Mouse (Mus musculus) natural killer cell, adult 2 months (primary cell): Measurements from ENCODE around the gene Nme7.

ENCODE experiments used
- DNase-seq, 2 experiments: peaks; one replicate each; pipeline ENCODE4 v3.0.0; 2022; ENCODE audit warnings: low spot score in 2 of 2

Gene Nme7

GRCm38 (mm10) chr1:164319542-164320140, 15.7 kb downstream of the Nme7 start:
- DNase-seq: no peak

DNA sequence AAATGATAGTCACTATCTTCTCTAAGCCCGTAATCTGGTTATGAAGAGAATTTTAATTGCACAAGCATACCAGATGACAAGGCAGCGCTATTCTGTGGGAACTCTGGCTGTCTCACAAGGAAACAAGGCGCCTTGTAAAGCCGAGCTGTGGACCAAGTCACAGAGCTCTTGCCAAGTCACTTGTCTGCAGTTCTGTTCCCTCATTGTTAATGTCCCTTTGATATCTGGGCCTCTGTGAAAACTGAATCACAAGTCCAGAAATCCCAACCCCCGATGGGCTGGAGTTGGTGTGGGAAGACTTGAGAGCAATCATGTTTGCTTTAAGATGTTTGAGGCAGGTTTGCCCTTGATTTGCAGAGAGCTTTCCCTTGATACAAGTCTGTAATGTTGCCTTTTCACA, 16.8 kb downstream of the Nme7 start:
- DNase-seq: no peak

DNA sequence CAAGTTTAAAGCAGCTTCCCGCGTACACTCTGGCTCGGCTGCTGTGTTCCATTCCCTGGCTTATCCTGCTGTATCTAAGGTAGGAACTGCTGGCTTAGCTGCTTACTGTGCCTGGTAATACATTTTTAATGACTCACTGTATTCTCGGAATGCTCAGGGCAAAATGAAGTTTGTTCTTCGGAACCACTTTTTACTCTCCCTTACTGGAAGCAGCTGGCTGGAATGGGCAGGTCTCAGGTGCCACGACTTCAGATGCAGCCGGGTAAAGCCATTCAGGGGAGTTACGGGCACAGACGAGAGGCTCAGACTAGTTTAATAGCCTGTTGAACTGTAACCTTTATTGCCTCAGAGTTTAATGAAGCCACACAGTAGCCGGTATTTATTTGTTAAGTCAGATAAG, 17.5 kb downstream of the Nme7 start:
- no peak for DNase-seq

- DNase-seq: no peak
These were observed 19.2 kb downstream of the Nme7 start for GRCm38 (mm10) chr1:164322987-164323650.

DNA sequence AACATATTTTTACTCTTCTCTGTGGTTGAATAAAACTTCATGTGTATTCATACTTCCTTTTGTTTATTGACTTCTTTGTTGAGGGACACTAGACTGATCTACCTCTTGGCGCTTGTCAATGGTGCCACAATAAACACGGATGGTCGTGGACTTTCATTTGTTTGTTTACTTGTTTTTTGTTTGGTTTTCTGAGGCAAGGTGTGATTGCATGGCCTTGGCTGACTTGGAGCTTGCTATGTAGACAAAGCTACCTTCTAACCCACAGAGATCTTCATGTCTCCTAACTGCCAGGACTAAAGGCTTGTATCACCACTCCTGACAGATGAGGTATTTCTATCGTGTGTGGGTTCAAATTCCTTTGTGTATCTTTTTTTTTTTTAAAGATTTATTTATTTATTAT, 20.3 kb downstream of the Nme7 start:
- DNase-seq: no peak

GRCm38 (mm10) chr1:164324878-164325277, 21.0 kb downstream of the Nme7 start:
- no peak for DNase-seq

DNA sequence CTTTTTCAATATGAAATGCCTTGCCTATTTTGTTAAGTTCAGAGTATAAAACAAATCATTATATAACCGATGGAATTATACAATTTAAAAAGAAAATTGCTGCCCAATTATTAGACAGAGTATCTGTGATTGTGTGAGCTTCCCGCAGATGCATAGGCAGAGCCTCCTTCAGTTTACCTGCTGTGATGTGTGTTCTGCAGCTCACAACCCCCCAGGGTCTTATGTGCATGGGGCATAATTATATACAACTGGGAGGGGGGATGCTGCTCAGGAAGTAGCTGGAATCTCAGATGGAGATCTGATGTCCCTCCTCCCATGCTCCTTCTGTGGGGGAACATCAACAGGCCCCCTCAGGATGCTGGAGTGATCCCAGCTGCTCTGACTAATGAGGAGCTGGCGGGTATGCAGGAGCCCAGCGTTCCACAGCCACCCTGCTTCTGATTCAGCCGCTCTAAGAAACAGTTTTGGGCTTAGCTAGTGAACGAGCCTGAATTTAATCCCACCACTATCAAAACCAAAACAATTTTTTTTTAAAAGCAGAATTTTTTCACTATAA, 22.8 kb downstream of the Nme7 start:
- DNase-seq: no peak

GRCm38 (mm10) chr1:164327764-164328163, 23.8 kb downstream of the Nme7 start:
- DNase-seq: no peak

- DNase-seq: no peak
These were observed 28.6 kb downstream of the Nme7 start for GRCm38 (mm10) chr1:164332559-164332958.

DNA sequence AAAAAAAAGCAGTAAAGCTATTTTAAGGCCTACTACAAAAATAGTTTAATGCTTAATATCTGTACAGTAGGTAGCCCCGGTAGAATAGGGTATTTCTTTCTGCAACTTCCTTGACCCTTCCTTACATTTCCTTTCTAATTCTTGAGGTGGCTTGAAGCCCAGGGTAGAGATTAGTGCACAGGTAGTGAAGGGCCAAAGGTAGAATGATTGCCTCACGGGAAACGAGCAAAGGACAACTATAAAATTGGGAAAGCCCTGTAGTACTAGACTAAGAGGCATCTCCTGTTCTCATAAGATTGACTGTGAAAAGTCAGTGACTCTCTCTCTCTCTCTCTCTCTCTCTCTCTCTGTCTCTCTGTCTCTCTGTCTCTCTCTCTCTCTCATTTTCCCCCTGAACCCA, 31.5 kb downstream of the Nme7 start:
- DNase-seq: no peak

GRCm38 (mm10) chr1:164335846-164336245, 31.9 kb downstream of the Nme7 start:
- no peak for DNase-seq

GRCm38 (mm10) chr1:164342161-164342560, 38.2 kb downstream of the Nme7 start:
- peak; percentile 14 to 33 for DNase-seq

DNA sequence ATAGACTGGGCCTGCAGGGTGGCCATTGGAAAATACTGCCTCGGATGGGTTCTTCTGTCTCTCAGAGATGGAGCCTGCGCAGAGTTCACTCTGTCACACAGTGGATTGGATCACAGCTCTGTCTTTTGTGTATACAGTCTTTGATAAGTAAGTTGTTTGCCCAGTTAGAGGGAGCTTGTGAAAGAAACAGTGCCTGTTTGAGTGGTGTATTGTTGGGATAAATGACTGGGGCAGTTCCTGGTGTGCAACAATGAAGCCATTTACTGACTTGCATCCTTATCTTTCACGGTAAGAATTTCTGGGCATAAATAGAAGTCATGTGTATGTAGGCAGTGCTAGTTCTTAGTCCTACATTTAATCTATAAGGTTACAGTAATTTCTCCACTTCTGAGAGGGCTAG, 49.5 kb downstream of the Nme7 start:
- DNase-seq: no peak

- no peak for DNase-seq
These were observed 54.1 kb downstream of the Nme7 start for GRCm38 (mm10) chr1:164357995-164358394.

DNA sequence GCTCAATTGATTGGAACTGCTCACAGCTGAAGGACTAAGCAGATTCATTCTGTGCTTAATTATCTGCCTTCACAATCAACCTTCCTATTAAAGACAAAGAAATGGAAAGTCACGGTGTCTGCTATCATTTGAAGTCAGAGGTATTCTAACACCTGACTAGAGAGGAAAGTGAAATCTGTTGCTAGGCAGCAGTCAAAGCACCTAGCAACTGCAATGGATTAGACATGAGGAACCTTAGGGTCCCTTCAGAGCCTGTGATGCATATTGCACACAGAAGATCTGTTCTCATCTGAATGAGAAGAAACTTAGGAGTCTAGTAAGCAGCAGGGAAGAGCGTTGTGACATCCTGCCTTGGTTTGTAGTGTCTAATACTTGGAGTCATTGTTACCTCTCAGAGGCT, 58.1 kb downstream of the Nme7 start:
- no peak for DNase-seq

DNA sequence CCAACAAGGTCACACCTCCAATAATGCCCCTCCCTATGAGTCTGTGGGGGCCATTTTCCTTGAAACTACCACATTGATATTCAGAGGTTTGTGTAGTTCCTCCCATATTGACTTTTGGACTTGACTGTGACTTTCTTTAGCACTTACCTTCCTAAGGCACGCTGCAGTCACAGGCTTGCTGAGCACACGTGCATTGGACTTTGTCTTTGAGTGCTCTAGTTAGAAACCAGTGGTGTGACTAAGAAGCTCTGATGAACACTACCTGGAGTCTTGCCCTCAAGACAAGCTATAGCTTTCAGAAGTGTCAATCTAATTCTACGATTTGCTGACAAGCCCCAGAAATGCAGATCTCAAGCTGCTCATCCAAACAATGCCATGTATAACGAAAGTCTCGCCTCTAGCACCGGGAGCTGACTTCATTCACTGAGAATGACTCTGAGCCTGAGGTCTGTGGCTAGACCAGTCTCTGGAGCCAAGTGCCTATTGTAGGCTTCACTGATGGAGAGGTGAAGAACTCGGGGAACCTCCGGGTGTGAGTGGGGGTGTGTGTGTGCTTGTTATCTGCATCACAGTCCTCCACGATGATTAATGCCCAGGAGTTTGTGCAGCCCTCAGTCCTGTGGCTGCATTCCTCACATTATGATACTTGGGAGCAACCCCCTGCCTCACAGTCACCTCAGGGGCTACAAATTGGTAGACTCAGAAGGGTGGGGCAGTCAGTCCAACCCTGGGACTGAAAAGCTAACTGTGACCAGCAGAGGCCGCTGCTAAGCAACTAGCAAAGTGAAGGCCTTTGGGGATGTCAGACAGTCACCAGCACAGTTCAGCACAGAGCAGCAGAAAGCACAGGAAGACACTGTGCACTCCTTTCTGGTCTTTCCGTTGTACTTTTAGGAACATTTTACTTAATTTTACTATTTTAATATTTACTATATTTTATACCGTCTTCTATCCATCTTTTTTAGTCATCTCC, 62.5 kb downstream of the Nme7 start:
- DNase-seq: peak; percentile 45 to 64

DNA sequence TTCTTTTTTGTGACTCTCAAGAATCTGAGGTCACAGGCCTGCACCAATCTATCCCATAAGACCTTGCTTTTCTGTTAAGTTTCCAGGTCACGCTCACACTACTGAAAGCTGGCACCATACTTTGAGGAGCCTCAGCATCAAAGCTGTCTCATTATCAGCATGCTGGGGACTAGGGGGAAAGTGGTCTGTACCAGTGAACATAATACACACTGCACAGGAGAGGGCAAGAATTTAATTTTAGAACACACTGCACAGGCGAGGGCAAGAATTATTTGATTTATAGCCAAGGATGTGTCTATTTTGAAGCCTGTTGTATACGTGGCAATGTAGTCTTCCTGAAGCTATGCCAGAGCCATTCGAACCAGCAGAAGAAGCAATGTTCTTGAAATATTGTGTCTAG, 64.2 kb downstream of the Nme7 start:
- no peak for DNase-seq

- no peak for DNase-seq
These were observed 65.9 kb downstream of the Nme7 start for GRCm38 (mm10) chr1:164369781-164370180.

DNA sequence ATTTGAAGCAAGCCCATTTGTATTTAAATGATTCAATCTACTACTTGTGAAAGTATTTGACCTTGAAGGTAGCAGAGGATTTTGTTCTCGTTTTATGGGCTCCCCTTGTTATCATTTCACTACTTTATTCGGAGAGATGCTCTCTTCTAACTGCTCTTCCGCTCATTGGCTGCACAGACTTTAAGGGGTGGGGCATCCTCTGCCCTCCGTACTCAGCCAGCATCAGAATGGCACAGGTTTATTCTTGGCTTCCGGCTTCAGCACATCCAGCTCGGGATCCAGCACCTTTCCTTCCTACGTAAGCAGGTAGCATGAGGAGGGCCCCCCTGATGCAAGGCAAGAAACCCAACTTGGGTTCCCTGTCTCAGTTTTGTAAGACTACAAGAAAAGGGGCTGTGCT, 69.1 kb downstream of the Nme7 start:
- no peak for DNase-seq

DNA sequence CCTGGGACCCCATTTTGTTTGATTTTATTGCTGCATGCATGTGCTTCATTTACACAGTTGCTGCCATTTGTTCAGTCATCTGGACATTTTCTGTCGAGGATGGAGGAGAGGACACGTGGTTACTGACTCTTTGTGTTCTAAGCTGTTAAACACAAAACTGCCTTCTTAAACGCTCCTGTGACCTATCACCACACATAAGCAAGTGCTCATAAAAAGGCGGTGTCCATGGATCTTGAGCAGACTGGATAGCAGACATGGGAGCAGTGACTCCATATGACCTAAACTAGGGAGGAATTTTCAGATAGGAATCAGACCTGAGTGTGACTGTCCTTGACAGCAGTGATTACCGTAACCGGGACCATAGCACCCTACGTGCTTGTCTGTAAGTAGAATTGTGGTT, 70.1 kb downstream of the Nme7 start:
- DNase-seq: no peak

GRCm38 (mm10) chr1:164375626-164376025, 71.7 kb downstream of the Nme7 start:
- no peak for DNase-seq

GRCm38 (mm10) chr1:164376761-164377487, 73.0 kb downstream of the Nme7 start:
- no peak for DNase-seq
